Mouse (Mus musculus) layer of hippocampus, adult 8-10 months (tissue): ENCODE measurements at regions not wholly inside any gene's neighbourhood (a gene's known extent, or its start where the extent isn't known, plus 50 kb on each side); places are given as distances from the start of the nearest gene placed in this dataset.

Source experiments
- DNase-seq, 2 experiments: peaks; one replicate each; pipeline ENCODE4 v3.0.0; 2022; ENCODE audit warnings: low spot score in 2 of 2

- no peak for DNase-seq
These were observed 49.9 kb upstream of the Fzd10 start for GRCm38 (mm10) chr5:128550736-128551135.

- DNase-seq = no peak
These were observed 50.8 kb upstream of the Fzd10 start for GRCm38 (mm10) chr5:128549811-128550210.

GRCm38 (mm10) chr5:128542049-128542448, 58.6 kb upstream of the Fzd10 start:
- DNase-seq = no peak

- DNase-seq = no peak
These were observed 62.0 kb upstream of the Fzd10 start for GRCm38 (mm10) chr5:128538646-128539045.

- no peak for DNase-seq
These were observed 63.4 kb upstream of the Fzd10 start for GRCm38 (mm10) chr5:128537218-128537617.

GRCm38 (mm10) chr5:128536393-128536792, 64.3 kb upstream of the Fzd10 start:
- DNase-seq = no peak

- DNase-seq = no peak
These were observed 73.4 kb upstream of the Fzd10 start for GRCm38 (mm10) chr5:128527241-128527640.

GRCm38 (mm10) chr5:128526432-128526831, 74.2 kb upstream of the Fzd10 start:
- DNase-seq = no peak

GRCm38 (mm10) chr5:128524377-128525280, 76.0 kb upstream of the Fzd10 start:
- DNase-seq = no peak

- peak in 1 of 2 experiments; percentile 33 for DNase-seq
These were observed 78.0 kb upstream of the Fzd10 start for GRCm38 (mm10) chr5:128522667-128523066.

GRCm38 (mm10) chr5:128517336-128517735, 83.3 kb upstream of the Fzd10 start:
- DNase-seq = no peak

GRCm38 (mm10) chr5:128515343-128515742, 82.5 kb upstream of the Tmem132d start:
- no peak for DNase-seq

- peak; percentile 69 to 83 for DNase-seq
These were observed 80.4 kb upstream of the Tmem132d start for GRCm38 (mm10) chr5:128513261-128513660.

- no peak for DNase-seq
These were observed 79.7 kb upstream of the Tmem132d start for GRCm38 (mm10) chr5:128512606-128513005.

GRCm38 (mm10) chr5:128504502-128504901, 71.6 kb upstream of the Tmem132d start:
- DNase-seq = peak in 1 of 2 experiments; percentile 51

- DNase-seq = no peak
These were observed 66.6 kb upstream of the Tmem132d start for GRCm38 (mm10) chr5:128499488-128499887.

GRCm38 (mm10) chr5:128499033-128499432, 66.2 kb upstream of the Tmem132d start:
- DNase-seq = peak; percentile 35 to 57

GRCm38 (mm10) chr5:128492541-128492940, 59.7 kb upstream of the Tmem132d start:
- no peak for DNase-seq

GRCm38 (mm10) chr5:128491155-128491554, 58.3 kb upstream of the Tmem132d start:
- DNase-seq = peak in 1 of 2 experiments; percentile 44

GRCm38 (mm10) chr5:128488872-128489580, 56.1 kb upstream of the Tmem132d start:
- no peak for DNase-seq

- no peak for DNase-seq
These were observed 54.5 kb upstream of the Tmem132d start for GRCm38 (mm10) chr5:128487371-128487770.

- no peak for DNase-seq
These were observed 51.2 kb upstream of the Tmem132d start for GRCm38 (mm10) chr5:128484116-128484515.

GRCm38 (mm10) chr5:128483441-128483810, 50.5 kb upstream of the Tmem132d start:
- no peak for DNase-seq
